Mouse (Mus musculus): Measurements from ENCODE around the gene Ppp2r1a. TPM values are rescaled to one million over a fixed set of nuclear protein-coding genes. Genes with fewer than 3 reads are reported as not detected.

The Ppp2r1a gene
- 100 to 1,000 TPM; 137 to 146 TPM for total RNA-seq (2021)
- long read RNA-seq, experiment 1, transcript Ppp2r1a-201 (15 exons, 2,410 nt) = major isoform, 222 of 342 reads
- long read RNA-seq, experiment 1, partial matches to known transcripts = 113 of 342 reads
- long read RNA-seq, experiment 1, other reads (novel, unspliced or antisense) = 7 of 342 reads
- long read RNA-seq, experiment 2, transcript Ppp2r1a-201 (15 exons, 2,410 nt) = major isoform, 197 of 337 reads
- long read RNA-seq, experiment 2, partial matches to known transcripts = 135 of 337 reads
- long read RNA-seq, experiment 2, other reads (novel, unspliced or antisense) = 5 of 337 reads

GRCm38 (mm10) chr17:20944985-20945891, at the start of gene Ppp2r1a:
Gene Ppp2r1a, plus strand, starts transcription at chr17:20945311.
- peak; percentile 94 for DNase-seq

- DNase-seq = no peak
These were observed 40.1 kb upstream of the Ppp2r1a start, which contains the start of gene Vmn1r231 for GRCm38 (mm10) chr17:20904991-20905390. Gene Vmn1r231, minus strand, starts transcription at chr17:20905091.

- DNase-seq = no peak
These were observed 25.5 kb upstream of the Ppp2r1a start, which contains the start of gene Vmn1r232 for GRCm38 (mm10) chr17:20919614-20920013. Gene Vmn1r232, minus strand, starts transcription at chr17:20919714.

- DNase-seq = no peak
These were observed 885 bp upstream of the Ppp2r1a start for GRCm38 (mm10) chr17:20944226-20944625.

- DNase-seq = no peak
These were observed 985 bp downstream of the Ppp2r1a start for GRCm38 (mm10) chr17:20946026-20946565.

GRCm38 (mm10) chr17:20946636-20947035, 1.5 kb downstream of the Ppp2r1a start:
- no peak for DNase-seq

DNA sequence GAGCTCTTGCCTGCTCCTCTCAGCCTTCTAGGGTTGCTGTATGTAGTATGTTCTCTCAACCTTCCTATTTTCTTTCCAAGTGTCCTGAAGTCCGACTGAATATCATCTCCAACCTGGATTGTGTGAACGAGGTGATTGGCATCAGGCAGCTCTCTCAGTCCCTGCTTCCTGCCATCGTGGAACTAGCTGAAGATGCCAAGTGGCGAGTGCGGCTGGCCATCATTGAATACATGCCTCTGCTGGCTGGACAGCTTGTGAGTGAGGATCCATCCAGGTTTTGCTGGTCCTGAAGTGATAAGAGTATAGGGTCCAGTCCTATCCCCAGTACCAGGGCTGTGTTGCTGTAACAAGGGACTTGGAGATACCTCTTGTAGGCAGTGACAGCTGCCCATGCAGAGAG, 15.3 kb downstream of the Ppp2r1a start:
- DNase-seq = no peak

DNA sequence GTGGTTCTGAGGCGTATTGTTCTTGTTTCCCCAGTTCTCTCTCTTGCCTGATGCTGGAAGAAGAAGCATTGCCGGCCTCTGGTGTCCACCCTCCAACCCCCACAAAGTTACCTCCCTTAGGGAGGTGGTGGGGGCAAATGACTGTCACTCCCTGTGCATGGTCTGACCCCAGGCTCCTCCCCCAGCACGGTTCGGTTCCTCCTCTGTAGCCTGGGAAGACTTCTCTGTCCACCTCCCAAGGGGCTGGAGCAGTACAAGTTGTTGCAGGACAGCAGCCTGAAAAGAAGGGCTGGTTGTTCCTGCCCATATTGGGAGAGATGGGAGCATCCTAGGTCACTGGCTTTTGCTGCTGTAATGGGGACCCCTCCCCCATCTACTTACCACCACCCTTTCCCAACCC, 20.3 kb downstream of the Ppp2r1a start:
- no peak for DNase-seq

GRCm38 (mm10) chr17:20966681-20967080, 21.6 kb downstream of the Ppp2r1a start:
- DNase-seq = no peak

- DNase-seq = no peak
These were observed 48.6 kb downstream of the Ppp2r1a start for GRCm38 (mm10) chr17:20993716-20994115.

DNA sequence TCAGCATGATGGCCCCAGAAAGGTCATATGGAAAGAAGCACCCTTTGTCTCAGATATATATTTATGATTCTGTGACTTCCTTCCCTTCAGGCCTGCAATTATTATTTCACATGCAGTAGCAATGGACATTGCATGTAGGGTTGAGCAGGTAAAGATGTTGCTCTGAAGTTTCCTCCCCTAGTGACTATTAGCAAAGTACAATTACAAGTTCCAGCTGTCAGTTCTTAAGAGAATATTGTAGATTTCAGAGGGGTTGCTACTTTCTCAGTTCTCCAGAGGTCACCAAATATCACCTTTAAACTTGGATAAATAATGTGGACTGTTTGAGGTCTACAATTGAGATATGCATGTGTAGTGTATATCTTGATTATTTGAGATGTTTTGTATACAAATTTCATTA, 51.3 kb downstream of the Ppp2r1a start, which contains the start of gene Vmn1r233:
TSS of gene Vmn1r233 (minus strand) at position 101 of the 400 bp plus-strand sequence.
- no peak for DNase-seq

DNA sequence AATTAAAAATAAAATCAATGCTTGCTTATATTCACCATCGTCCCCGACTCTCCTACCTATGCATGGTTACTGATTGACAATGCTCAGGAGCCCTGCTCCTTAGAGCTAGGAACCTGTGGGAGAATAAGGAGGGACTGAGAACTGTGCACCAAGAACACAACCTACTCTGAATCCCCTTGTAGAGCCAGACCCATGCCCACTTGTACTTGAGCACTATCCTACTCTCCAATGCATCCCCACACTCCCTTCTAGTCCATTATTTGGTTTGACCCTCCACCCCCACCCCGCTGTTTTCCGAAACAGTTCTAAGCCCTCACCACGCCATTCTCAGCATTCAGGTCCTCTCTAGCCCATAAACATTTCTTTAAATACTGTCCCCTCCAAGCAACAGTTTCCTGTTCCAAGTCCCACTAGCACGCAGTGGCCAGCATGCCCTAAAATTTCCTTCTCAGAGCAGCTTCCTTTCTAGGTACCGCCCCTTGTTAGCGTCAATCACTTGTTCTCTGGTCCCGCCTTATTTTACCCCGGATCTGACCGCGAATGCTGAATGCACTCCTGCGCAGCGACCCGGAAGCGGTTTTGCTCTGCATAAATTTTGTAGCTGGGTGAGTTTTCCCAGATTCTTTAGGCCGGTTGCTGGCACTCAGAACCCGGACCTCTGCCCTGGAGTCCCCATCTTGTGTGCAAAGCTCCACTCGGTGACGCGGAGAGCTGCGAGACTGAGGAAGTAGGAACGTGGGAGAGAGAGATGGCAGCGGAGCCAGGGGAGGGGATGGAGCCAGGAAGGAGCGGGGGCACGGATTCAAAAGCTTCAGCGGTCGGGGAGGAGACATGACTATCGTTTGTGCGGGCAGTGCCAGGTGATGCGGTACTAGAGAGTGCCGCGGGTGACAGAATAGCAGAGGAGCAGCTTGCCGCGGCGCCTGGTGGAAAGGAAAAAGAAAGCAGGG, 63.5 kb downstream of the Ppp2r1a start, which contains the start of gene Zfp160:
TSS of gene Zfp160 (plus strand) at position 522 of the 950 bp plus-strand sequence.
- peak; percentile 73 for DNase-seq

GRCm38 (mm10) chr17:21009726-21010125, 64.6 kb downstream of the Ppp2r1a start:
- DNase-seq = no peak

Other genes with a start within 250 kb of the Ppp2r1a start
- not detected for gene Vmn1r227, start 215.5 kb upstream of the Ppp2r1a start, total RNA-seq (2021)
- not detected for gene Vmn1r228, start 159.2 kb upstream of the Ppp2r1a start, total RNA-seq (2021)
- under 1 TPM in 1 of 2 experiments, not detected in 1; 0.02 TPM for gene Vmn1r229, start 133.8 kb upstream of the Ppp2r1a start, total RNA-seq (2021)
- gene Vmn1r230, start 104.9 kb upstream of the Ppp2r1a start, total RNA-seq (2021) = not detected
- not detected for gene Vmn1r231, start 40.2 kb upstream of the Ppp2r1a start, total RNA-seq (2021)
- not detected for gene Vmn1r232, start 25.6 kb upstream of the Ppp2r1a start, total RNA-seq (2021)
- not detected for gene Vmn1r233, start 51.2 kb downstream of the Ppp2r1a start, total RNA-seq (2021)
- 10 to 100 TPM in 1 of 2 experiments, 1 to 10 TPM in 1; 8.2 to 12.7 TPM for gene Zfp160, start 63.6 kb downstream of the Ppp2r1a start, total RNA-seq (2021)

Data from gastrocnemius, postnatal 10 days (tissue).